Mouse (Mus musculus): ENCODE results near the gene Dnaic2.

Gene Dnaic2

DNA sequence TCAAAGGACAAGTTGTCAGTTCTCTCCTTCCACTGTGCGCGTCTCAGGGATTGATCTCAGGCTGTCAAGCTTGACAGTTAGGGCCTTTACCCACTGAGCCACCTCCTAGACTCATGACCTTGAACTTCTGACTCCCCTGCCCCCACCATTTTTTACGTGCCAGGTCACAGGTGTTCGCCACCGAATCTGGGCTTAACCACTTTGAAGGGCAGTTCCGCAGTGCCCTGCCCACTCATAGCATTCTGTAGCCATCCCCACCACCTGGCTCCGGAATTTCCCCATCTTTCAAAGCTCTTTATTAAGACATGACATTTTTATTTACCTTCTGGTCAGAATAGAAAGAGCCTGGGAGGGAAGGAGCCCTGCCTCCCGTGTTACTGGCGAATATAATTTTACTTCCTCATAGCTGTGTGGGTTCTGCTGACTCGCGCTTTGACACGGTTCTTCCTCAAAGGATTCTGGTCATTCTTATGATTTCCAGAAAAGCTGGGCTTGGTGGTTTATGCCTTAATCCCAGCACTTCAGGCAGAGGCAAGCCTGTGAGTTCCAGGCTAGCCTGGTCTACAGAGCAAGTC, 20.4 kb downstream of the Dnaic2 start:
- peak; percentile 97 for DNase-seq (ENCODE audit: low read depth, low spot score)

- peak; percentile 89 for DNase-seq (ENCODE audit: low read depth, low spot score)
Measured at GRCm38 (mm10) chr11:114764820-114765818, 37.9 kb downstream of the Dnaic2 start, which contains the start of gene Kif19a. Kif19a (plus strand) TSS chr11:114765388.

GRCm38 (mm10) chr11:114769911-114770310, 42.7 kb downstream of the Dnaic2 start:
- no peak for DNase-seq (ENCODE audit: low read depth, low spot score)

DNA sequence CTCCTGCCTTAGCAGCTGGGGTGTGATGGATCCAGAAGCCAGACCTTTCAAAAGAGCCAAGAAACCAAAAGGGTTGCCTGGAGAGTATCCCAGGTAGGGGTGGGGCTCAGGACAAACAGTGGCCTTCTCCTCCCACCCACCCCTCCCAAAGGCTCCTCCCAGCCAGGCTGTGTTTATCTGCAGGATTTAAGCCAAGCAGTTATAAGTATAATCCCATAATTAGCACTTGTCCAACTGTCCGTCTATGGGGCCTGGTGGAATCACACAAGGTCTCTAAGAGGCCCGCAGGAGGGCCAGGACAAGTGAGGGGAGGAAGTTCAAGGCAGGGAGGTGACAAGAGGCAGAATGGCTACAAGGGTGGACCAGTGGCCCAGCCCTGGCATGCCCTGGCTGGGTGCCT, 44.7 kb downstream of the Dnaic2 start:
- no peak for DNase-seq (ENCODE audit: low read depth, low spot score)

- DNase-seq (ENCODE audit: low read depth, low spot score), result no peak
Measured at GRCm38 (mm10) chr11:114780076-114780475, 52.9 kb downstream of the Dnaic2 start.

GRCm38 (mm10) chr11:114785892-114786291, 58.7 kb downstream of the Dnaic2 start:
- DNase-seq (ENCODE audit: low read depth, low spot score), result no peak

DNA sequence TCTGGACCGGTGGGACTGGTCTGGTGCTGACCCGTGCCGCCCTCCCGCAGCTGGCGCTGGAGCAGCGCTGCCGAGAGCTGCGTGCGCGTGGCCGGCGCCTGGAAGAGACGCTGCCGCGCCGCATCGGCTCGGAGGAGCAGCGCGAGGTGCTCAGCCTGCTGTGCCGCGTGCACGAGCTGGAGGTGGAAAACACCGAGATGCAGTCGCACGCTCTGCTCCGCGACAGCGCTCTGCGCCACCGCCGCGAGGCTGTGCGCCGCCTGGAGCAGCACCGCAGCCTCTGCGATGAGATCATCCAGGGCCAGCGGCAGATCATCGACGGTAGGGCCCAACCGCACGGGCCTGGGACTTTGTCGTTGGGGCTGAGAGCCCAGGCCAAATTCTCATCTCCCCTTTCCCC, 59.1 kb downstream of the Dnaic2 start:
- no peak for DNase-seq (ENCODE audit: low read depth, low spot score)

GRCm38 (mm10) chr11:114787611-114788010, 60.4 kb downstream of the Dnaic2 start:
- no peak for DNase-seq (ENCODE audit: low read depth, low spot score)

DNA sequence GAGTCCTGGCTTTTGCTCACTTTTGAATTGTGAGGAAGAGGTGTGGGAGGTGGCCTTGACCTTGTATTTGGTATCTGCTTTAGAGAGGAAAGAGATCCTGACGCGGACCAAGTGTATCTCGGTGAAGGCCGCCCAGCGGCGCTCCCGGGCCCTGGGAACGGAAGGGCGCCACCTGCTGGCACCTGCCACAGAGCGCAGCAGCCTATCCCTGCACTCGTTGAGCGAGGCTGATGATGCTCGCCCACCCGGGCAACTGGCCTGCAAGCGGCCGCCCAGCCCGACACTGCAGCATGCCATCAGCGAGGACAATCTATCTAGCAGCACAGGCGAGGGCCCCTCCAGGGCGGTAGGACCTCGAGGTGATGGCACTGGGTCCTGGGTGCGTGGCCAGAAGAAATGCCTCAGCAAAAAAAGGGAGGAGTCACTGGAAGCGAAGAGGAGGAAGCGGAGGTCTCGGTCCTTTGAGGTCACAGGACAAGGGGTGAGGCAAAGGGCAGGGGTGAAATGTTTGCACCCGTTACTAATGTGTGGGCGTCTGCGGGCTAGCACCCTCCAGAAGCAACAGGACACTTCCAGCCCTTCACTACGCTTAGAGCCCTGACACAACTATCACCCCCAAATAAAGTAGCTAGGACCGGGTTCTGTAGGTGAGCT, 62.0 kb downstream of the Dnaic2 start:
- peak; percentile 87 for DNase-seq (ENCODE audit: low read depth, low spot score)

- DNase-seq (ENCODE audit: low read depth, low spot score), result no peak
Measured at GRCm38 (mm10) chr11:114789716-114790115, 62.5 kb downstream of the Dnaic2 start.

DNA sequence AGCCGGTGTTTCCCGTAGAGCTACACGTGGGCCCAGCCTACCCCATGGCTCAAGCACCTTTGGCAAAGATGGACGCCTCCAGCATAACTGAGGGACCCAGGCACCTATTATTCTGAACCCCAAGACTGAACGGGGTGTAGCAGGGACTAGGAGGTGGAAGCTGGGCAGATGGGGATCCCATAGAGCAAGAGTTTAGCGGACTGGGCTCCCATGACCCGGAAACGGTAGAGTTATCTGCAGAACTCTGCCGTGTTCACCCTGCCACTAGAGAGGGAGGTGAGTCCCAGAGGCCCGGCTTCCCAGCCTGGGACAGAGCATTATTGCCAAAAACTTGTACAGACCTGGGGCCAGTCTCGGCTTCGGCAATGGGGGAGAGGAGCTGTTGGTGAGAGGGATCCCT, 63.0 kb downstream of the Dnaic2 start:
- no peak for DNase-seq (ENCODE audit: low read depth, low spot score)

GRCm38 (mm10) chr11:114790841-114791240, 63.6 kb downstream of the Dnaic2 start:
- no peak for DNase-seq (ENCODE audit: low read depth, low spot score)

- no peak for DNase-seq (ENCODE audit: low read depth, low spot score)
Measured at GRCm38 (mm10) chr11:114791351-114791889, 64.2 kb downstream of the Dnaic2 start.

- DNase-seq (ENCODE audit: low read depth, low spot score), result no peak
Measured at GRCm38 (mm10) chr11:114791891-114792411, 64.7 kb downstream of the Dnaic2 start.

DNA sequence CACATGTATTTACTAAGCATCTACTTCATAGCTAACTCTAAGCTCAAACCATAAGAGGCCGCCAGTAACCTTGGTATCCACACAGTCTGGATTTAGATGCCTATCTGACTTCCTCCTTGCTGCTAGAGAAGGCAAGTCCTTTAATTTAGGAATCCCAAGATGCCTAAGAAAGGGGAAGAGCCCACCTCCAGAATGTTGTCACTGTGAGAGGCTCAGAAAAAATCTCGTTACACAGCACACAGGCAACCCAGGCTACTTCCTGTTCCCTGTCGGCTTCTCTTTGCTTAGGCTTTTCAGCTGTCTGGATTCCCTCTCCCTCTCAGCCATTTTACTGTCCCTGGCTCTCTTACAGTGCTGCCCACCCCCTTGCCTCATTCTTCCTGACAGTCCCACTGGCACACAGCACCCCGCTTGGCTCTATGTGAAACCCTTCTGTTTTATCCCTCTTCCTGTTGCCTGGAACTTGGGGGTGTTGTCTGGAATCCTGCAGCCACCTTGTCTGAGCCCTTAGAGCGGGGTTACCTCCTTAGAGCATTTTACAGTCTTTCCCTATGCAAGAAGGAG, 65.8 kb downstream of the Dnaic2 start:
- no peak for DNase-seq (ENCODE audit: low read depth, low spot score)

DNA sequence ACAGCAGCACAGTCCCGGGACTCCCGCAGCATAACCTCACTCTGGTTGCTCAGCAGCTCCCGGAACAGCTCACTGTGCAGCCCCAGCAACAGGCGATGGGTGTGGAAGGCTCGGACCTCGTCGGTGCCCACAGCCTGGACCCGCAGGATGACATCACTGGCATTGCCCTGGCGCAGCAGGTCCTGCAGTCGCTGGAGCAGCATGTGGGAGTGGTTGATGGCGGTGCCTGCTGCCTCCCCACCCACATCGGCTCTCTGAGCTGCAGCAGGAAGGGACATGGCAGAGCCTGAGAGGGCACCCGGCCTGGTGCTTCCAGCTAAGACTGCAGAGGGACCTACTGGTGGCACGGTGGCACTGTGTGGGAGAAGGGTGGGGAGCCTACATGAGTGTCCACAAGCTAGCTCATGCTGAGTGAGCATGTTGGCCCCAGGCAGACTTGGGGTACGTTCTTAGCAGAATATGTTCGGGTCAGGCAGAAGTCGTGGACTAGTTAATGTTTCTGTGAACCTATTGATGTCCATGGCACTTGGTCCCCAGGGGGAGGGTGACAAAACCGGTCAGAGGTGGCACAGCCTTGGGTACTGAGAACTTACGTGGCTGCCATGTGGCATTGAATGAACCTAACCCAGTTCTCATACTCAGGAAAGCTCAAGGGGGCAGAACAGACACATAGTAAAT, 66.8 kb downstream of the Dnaic2 start:
- no peak for DNase-seq (ENCODE audit: low read depth, low spot score)

DNA sequence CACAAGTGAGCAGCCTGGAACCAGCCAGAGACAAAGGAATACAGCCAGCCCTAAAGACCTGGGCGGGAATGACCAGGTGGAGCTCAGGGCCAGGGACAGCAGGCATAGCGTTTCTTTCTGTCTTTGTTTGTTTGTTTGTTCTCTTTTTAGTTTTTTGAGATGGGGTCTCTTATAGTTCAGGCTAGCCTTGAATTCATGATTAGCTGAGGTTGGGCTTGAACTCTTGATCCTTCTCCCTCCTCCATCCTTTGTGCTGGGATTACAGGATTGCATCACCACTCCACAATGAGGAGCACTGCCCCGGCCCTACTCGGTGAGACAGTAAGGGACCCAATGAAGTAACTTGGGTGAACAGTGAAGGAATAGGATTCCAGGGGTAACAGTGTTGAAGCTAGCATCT, 67.5 kb downstream of the Dnaic2 start:
- DNase-seq (ENCODE audit: low read depth, low spot score), result no peak

GRCm38 (mm10) chr11:114795231-114795746, 68.1 kb downstream of the Dnaic2 start:
- peak; percentile 70 for DNase-seq (ENCODE audit: low read depth, low spot score)

DNA sequence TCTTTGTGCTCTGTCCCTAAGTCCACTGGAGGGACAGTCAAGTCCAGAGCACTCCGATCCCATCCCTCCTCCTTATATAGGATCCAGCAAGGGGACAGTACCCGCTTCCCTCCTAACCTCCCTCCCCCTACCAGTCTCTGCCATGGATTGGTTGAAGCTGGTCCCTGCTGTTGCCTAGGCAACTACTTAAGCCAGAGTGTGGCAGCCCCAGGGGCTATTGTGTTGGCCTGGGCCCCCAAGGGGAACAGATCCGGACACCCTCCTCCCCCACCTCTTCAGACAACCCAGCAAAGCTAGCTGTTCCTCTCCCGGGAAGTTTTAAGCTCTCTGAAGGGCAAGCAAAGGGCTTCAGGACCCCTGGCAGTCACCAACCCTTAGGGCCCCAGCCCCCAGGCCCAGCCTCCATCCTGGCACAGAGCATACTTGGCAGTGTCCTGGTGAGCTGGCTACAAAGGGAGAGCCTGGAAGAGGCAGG, 68.7 kb downstream of the Dnaic2 start, which contains the start of gene Btbd17:
Gene Btbd17, minus strand, starts transcription at position 98 of the 475 bp plus-strand sequence.
- DNase-seq (ENCODE audit: low read depth, low spot score), result no peak

- DNase-seq (ENCODE audit: low read depth, low spot score), result no peak
Measured at GRCm38 (mm10) chr11:114797176-114797575, 70.0 kb downstream of the Dnaic2 start.

Data from A20 (cell line).